Mouse (Mus musculus) ovary, postnatal 14 days (tissue): Measurements from ENCODE around the gene Gzmc.
"Not testable (repeated sequence)": the region's sequence is repeated elsewhere in the genome, so short reads cannot be mapped to it uniquely, and the experiment has no call there.

Experiments
- DNase-seq: peaks from one replicate; pipeline ENCODE4 v3.0.0; 2022; ENCODE audit warnings: low spot score

The Gzmc gene

DNA sequence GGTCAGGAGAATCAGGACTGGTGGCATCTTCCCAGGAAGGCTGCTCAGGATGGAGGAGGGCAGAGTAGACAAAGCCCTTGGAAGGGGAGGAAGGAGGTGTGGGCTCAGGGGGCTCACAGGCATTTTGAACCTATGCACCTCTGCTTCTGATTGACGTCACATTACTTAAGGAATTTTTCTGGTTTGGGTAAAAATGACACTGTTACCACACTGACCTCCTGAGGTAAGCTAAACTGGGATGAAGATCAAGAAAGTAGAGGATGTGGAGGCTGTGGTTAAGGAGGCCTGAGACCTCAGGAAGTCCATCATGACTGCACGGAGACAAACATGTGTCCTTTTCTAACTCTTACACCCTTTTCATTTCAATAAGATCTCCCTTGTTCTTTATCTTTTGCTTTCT lies at the start of gene Gzmc:
Gene Gzmc (minus strand): TSS at position 101 of the 400 bp plus-strand sequence.
- no peak for DNase-seq

DNA sequence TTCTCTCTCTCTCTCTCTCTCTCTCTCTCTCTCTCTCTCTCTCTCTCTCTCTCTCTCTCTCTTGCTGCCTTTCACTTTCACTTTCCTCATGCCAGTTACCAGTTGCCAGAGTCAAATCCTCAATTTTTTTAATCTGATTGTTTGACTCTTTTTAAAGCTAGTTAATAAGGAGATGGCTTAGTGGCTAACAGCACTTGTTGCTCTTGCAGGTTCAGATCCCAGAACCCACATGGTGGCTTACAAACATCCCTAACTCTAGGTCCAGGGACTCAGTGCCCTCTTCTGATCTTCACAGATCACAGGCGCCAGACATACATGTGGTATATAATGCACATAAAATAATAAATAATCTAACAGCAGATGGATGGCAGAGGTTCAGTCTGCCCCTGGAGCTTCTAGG lies 49.4 kb upstream of the Gzmc start:
- DNase-seq: no peak

DNA sequence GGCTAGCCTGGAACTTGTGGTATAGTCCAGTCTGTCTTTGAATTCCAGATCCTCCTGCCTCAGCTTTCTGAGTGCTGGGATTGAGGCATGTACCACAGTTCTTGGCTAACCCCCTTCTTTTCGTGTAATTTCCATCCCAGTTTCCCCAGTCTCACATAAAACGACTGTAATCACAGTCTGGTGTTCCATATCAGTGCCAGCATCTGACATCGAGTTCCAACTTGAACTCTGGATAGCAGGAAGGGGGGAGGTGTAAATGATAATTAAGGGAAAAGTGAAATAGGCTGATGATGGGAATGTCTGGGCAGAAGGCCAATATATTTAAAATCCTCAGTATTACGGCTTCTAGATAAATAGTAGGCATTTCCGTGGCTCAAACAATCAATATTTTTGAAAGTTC lies 46.6 kb upstream of the Gzmc start:
- DNase-seq: no peak

DNA sequence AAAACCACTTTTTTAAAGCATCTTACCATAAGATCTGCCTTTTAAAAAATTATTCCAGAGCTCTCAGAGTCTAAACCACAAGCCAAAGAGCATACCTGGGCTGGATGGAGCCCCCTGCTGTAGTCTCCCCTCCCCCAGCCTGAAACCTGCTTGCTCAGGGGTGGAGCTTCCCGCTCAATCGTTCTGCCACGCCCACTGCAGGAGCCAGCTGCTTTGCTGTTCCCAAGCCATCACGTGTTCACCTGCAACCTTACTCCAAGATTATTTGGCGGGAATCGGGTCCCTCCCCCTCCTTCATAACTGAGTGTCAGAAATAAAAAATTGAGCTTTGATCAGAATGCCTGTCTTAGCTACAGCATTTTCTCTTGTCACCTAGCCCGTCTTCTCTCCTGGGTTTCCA lies 44.2 kb upstream of the Gzmc start:
- not testable (repeated sequence) for DNase-seq

DNA sequence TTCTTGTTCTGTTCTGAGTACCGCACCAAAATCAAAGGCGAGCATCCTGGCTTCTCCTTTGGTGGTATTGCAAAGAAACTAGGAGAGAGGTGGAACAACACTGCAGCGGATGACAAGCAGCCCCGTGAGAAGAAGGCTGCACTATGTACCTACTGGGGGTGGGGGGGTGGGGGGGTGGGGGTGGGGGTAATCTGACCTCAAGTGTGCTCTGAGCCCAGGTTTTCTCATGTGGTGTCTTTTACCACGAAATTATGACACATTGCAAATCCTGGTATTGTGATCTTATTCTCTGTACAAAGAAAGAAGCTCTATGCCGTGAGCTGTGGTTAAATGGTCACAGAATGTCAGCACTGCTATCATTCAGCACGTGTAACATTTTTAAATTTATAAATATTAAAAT lies 41.6 kb upstream of the Gzmc start:
- DNase-seq: not testable (repeated sequence)

DNA sequence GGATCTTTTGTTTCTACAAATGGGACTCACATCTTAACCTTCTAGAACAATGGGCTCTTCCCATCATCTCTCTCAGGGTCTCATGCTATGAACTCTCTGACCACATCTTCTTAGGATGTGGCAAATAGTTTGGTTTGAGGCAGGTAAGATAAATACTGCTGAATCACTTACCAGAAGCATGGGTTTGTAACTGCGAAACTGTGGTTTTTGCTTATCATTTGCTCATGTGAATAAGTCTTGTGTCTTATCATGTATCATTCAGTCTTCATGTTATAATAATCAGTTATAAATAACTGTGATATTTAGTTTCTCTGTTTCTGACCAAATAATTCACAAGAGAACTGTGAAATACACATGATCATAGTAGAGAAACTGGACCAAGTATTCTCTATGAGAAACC lies 31.7 kb upstream of the Gzmc start:
- DNase-seq: no peak

DNA sequence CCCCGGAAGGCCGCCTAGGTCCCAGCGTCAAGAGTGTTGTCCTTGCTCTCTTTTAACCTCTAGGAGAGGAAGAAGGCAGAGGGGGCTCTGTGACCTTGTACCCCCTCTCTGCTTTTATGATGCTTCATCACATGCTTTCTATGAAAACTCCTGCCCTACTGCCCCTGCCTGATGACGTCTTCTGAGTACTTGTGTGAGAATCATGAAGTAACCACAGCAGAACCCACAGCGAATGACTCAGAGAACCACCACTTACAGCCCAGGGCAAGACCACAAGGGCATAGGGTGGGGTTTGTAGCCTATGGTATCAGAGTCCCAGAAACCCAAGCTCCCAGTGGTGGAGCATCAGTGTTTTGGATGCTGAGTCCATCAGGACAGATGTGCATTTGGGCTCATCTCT lies 27.7 kb upstream of the Gzmc start, which contains the start of gene Gzmb:
Gene Gzmb (minus strand): TSS at position 108 of the 400 bp plus-strand sequence.
- DNase-seq: no peak

DNA sequence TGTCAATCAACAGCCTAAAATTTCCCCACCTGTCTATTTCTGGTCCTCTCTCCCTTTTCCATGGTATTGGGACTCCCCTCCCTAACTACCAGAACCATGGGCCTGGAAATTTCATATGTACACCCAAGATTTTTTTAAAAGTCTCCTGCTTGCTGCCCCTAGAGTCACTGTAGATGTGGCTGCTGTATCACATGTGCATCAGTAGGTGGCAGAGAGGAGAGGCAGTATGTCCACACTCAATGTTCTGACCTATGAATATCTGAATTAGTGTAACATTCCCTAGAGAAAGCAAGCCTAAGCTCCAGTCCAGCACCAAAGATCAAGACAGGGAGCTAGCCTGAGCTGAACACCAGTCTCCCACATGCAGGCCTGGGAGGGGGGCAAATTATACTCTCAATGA lies 6.0 kb upstream of the Gzmc start:
- no peak for DNase-seq

DNA sequence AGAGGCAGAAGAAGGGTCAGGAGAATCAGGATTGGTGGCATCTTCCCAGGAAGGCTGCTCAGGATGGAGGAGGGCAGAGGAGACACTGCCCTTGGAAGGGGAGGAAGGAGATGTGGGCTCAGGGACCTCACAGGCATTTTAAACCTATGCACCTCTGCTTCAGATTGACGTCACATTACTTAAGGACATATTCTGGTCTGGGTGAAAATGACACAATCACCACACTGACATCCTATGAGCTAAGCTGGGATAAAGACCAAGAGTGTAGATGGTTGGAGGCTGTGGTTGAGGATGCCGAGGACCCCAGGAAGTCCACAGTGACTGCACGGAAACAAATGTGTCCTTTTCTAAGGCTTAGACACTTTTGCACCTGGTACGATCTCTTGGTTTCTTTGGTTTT lies 23.1 kb downstream of the Gzmc start, which contains the start of gene Gzmf:
Gene Gzmf (minus strand): TSS at position 101 of the 400 bp plus-strand sequence.
- no peak for DNase-seq

DNA sequence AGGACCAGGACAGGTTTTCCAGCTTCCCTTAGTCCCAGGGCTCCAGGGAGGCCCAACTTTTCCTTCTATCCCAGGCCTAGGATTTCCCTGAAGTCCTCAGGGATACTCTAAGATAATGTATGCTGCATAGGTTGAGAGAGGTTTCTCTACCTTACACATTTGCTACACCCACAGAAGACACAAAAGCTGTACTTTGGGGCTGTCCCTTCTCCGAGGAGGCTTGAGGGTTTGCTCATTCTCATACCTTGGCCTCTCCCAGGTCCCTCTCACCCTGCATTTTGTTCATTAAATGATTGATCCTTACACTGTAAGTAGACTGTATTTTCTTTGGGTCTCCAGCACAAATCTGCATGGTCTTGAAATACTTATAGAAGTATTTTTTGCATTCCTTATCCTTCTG lies 28.8 kb downstream of the Gzmc start:
- no peak for DNase-seq

DNA sequence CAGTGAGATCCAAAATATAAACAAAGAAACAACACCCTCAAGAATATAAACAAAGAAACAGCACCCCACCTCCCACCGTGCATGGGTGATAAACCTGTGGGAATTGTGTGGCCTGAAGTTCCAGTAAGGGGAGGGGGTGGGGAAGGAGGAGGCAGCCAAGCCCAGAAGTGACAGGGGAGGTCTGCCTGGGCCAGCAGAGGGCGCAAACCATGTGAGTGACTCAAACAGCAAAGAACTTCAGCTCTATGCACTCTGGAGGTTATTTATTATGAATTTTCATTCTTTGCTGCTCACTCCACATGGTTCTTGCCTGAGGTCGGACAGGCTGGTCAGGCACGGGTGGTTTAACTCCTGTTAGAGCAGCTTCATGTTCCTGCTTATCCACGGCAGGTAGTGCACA lies 29.4 kb downstream of the Gzmc start:
- DNase-seq: peak; percentile 21

DNA sequence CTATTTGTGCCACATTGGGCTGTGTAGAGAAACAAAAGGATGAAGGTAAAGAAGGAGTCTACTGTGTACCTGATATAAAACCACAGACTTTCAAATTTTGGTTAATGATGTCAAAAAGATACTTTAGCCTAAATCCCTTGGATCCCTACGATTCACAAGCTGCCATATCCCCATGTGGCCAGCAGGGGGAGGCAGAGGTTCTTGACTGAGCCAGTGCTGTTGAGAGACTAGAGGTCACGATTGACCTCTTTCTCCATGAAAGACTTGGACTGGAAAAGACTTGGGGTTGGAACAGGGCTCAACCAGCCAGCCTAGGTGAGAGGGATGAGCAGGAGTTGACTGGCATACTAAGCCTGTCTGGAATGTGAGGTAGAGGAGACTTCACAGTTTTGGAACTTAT lies 30.5 kb downstream of the Gzmc start:
- peak; percentile 58 for DNase-seq

DNA sequence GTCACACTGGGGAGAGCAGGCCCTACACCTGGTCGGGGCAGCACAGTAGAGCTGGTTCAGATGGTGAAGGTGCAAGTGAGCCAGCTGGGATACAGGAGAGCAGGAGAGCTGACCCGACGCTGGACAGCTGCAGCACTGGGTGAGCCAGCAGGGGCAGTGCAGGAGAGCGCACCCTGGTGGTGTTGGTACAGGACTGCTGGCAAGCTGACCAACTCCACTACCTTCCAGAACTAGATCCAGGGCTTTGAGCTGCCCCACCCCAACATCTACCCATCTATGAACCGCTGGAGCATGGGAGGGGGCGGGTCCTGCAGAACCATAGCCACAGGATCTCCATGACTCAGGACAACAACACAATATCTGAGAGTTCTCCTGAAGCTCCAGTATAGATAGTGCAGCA lies 47.5 kb downstream of the Gzmc start:
- DNase-seq: no peak

DNA sequence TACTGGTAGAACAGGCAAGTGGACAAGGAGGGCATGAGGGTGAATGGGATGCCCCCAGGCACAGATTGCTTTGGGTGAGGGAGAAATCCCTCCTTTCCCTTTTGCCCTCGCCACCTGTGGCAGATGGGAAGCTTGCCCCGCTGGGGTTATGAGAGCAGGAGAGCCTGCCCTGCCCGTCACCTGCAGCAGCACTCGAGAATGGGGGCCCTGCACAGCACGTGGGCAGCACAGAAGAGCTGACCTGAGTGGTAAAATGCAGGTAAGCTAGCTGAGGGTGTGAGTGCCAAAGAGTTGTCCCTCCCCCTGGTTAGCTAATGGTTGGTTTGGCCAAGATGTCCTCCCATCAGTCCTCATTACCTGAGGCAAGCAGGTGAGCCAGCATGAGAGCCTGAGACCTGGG lies 47.9 kb downstream of the Gzmc start:
- no peak for DNase-seq
